Mouse (Mus musculus) forebrain, embryonic 16.5 days (tissue): ENCODE measurements around the gene Alg6. TPM values are rescaled to one million over a fixed set of nuclear protein-coding genes. Genes with fewer than 3 reads are reported as not detected.

Experiments used
- polyA plus RNA-seq: library from polyadenylated mRNA; unstranded; fragments of >200 nt; fragmentation: Nextera tagmentation; extraction: Ambion mirVana; gene quantifications from 2 replicates; pipeline ENCODE4 v1.2.1, GENCODE M21; 2015

Alg6 gene
- polyA plus RNA-seq, 1 experiment from 2014 or later: 10.7 TPM

Other genes with a start within 250 kb of the Alg6 start
- 0.10 and 0.14 TPM in 2 replicates for gene Foxd3, start 59.4 kb upstream of the Alg6 start, polyA plus RNA-seq
- 19.2 and 26.8 TPM in 2 replicates for gene Efcab7, start 113.5 kb downstream of the Alg6 start, polyA plus RNA-seq
- 43.7 and 46.0 TPM in 2 replicates for gene Pgm1, start 213.8 kb downstream of the Alg6 start, polyA plus RNA-seq
- gene Itgb3bp, start 214.1 kb downstream of the Alg6 start, polyA plus RNA-seq: 17.6 and 18.9 TPM in 2 replicates